Mouse (Mus musculus) megakaryocyte, embryonic 14.5 days (primary cell): ENCODE measurements around the gene Ptgir. TPM values are rescaled to one million over a fixed set of nuclear protein-coding genes. Genes with fewer than 3 reads are reported as not detected.

ENCODE experiments used
- H3K27me3 ChIP-seq: replicated peaks from 2 replicates; pipeline ENCODE3; 2012; ENCODE audit warnings: inconsistent platforms
- H3K36me3 ChIP-seq: replicated peaks from 2 replicates; pipeline ENCODE3; 2012; ENCODE audit warnings: low read length, inconsistent platforms, mixed read lengths
- H3K4me1 ChIP-seq: 2 replicates; pipeline ENCODE4 v1.6.1; 2012; ENCODE audit warnings: inconsistent platforms
- H3K4me3 ChIP-seq: replicated peaks from 2 replicates; pipeline ENCODE3; 2012; ENCODE audit warnings: moderate library complexity, mild to moderate bottlenecking, inconsistent platforms
- H3K9me3 ChIP-seq: 2 replicates; pipeline ENCODE4 v1.6.1; 2012; ENCODE audit warnings: inconsistent platforms
- FLI1 ChIP-seq: IDR thresholded peaks from 2 replicates; pipeline ENCODE4 v1.6.1; 2012; ENCODE audit warnings: low read length, inconsistent platforms, mixed read lengths
- GATA1 ChIP-seq: IDR thresholded peaks from 3 replicates; pipeline ENCODE4 v1.6.1; 2012; ENCODE audit warnings: mixed read lengths, low read length, inconsistent platforms, borderline replicate concordance
- polyA plus RNA-seq: library from polyadenylated mRNA; stranded (reverse); fragments of >175 nt; gene quantifications from 2 replicates; pipeline ENCODE4 v1.2.3, GENCODE M21; 2012; ENCODE audit warnings: low replicate concordance; ENCODE audit not compliant: insufficient read depth

Gene Ptgir
- polyA plus RNA-seq, 1 experiment, result 56.9 TPM

GRCm38 (mm10) chr7:16875310-16875325 lies 31.2 kb upstream of the Ptgir start, which contains the start of gene Dact3:
Dact3 (plus strand) TSS chr7:16875317.
- H3K4me3 ChIP-seq, result peak within 1 kb of the TSS; percentile 95
- H3K36me3 ChIP-seq, result peaks cover 28% of the 10 kb centered on the region
- TF ChIP-seq FLI1, result no peak
- no peak for TF ChIP-seq GATA1
- peaks cover 13% of the 10 kb centered on the region for H3K27me3 ChIP-seq
- peaks cover 43% of the 10 kb centered on the region for H3K4me1 ChIP-seq
- H3K9me3 ChIP-seq, result no peaks in the 10 kb centered on the region

GRCm38 (mm10) chr7:16875326-16875725 lies 31.0 kb upstream of the Ptgir start:
- Histone ChIP-seq H3K4me3 (peak overlapping the region; percentile 95), H3K27me3 (peaks cover 13% of the 10 kb centered on the region), H3K4me1 (peaks cover 45% of the 10 kb centered on the region), H3K36me3 (peaks cover 26% of the 10 kb centered on the region), H3K9me3 (no peaks in the 10 kb centered on the region)
- no peak for TF ChIP-seq GATA1
- TF ChIP-seq FLI1, result no peak

GRCm38 (mm10) chr7:16876006-16876405 lies 30.3 kb upstream of the Ptgir start:
- TF ChIP-seq GATA1 (no peak), FLI1 (no peak)
- Histone ChIP-seq H3K9me3 (no peaks in the 10 kb centered on the region), H3K27me3 (peaks cover 18% of the 10 kb centered on the region), H3K36me3 (peaks cover 19% of the 10 kb centered on the region), H3K4me3 (no peak overlapping the region), H3K4me1 (peaks cover 51% of the 10 kb centered on the region)

GRCm38 (mm10) chr7:16876608-16877007 lies 29.7 kb upstream of the Ptgir start:
- H3K36me3 ChIP-seq, result peaks cover 13% of the 10 kb centered on the region
- no peaks in the 10 kb centered on the region for H3K9me3 ChIP-seq
- H3K27me3 ChIP-seq, result peaks cover 23% of the 10 kb centered on the region
- TF ChIP-seq FLI1 (no peak), GATA1 (no peak)
- H3K4me3 ChIP-seq, result peak overlapping the region; percentile 69
- H3K4me1 ChIP-seq, result peaks cover 51% of the 10 kb centered on the region

- peaks cover 31% of the 10 kb centered on the region for H3K27me3 ChIP-seq
- no peak overlapping the region for H3K4me3 ChIP-seq
- peaks cover 51% of the 10 kb centered on the region for H3K4me1 ChIP-seq
- peaks cover 8% of the 10 kb centered on the region; the same call in 1 of the 2 replicates for H3K9me3 ChIP-seq
- no peak for TF ChIP-seq FLI1
- no peak for TF ChIP-seq GATA1
- H3K36me3 ChIP-seq, result peaks cover 2% of the 10 kb centered on the region
Observed at GRCm38 (mm10) chr7:16877717-16878116, 28.6 kb upstream of the Ptgir start.

- H3K36me3 ChIP-seq, result no peaks in the 10 kb centered on the region
- H3K27me3 ChIP-seq, result peaks cover 50% of the 10 kb centered on the region
- peaks cover 14% of the 10 kb centered on the region for H3K9me3 ChIP-seq
- peaks cover 53% of the 10 kb centered on the region for H3K4me1 ChIP-seq
- TF ChIP-seq GATA1, result no peak
- TF ChIP-seq FLI1, result no peak
- no peak overlapping the region for H3K4me3 ChIP-seq
Observed at GRCm38 (mm10) chr7:16879796-16880547, 26.3 kb upstream of the Ptgir start.

- Histone ChIP-seq H3K36me3 (no peaks in the 10 kb centered on the region), H3K4me1 (peaks cover 51% of the 10 kb centered on the region), H3K27me3 (peaks cover 54% of the 10 kb centered on the region)
Observed at GRCm38 (mm10) chr7:16880615-16881014, 25.7 kb upstream of the Ptgir start.

GRCm38 (mm10) chr7:16883162-16883561 lies 23.1 kb upstream of the Ptgir start:
- H3K4me1 ChIP-seq, result peaks cover 34% of the 10 kb centered on the region
- peaks cover 4% of the 10 kb centered on the region for H3K36me3 ChIP-seq
- peaks cover 72% of the 10 kb centered on the region for H3K27me3 ChIP-seq
- H3K9me3 ChIP-seq, result peaks cover 33% of the 10 kb centered on the region
- no peak for TF ChIP-seq FLI1
- TF ChIP-seq GATA1, result no peak
- H3K4me3 ChIP-seq, result no peak overlapping the region

More at GRCm38 (mm10) chr7:16880615-16881014, 25.7 kb upstream of the Ptgir start:
- Histone ChIP-seq H3K9me3 (peaks cover 20% of the 10 kb centered on the region), H3K4me3 (no peak overlapping the region)
- TF ChIP-seq FLI1 (no peak), GATA1 (no peak)

- Histone ChIP-seq H3K27me3 (peaks cover 77% of the 10 kb centered on the region), H3K9me3 (peaks cover 33% of the 10 kb centered on the region), H3K4me3 (no peak overlapping the region), H3K36me3 (peaks cover 4% of the 10 kb centered on the region), H3K4me1 (peaks cover 38% of the 10 kb centered on the region)
- TF ChIP-seq FLI1, result no peak
- TF ChIP-seq GATA1, result no peak
Observed at GRCm38 (mm10) chr7:16884334-16884733, 22.0 kb upstream of the Ptgir start.

- TF ChIP-seq GATA1 (no peak), FLI1 (no peak)
- peak overlapping the region; percentile 70 for H3K4me3 ChIP-seq
- peaks cover 82% of the 10 kb centered on the region for H3K27me3 ChIP-seq
Observed at GRCm38 (mm10) chr7:16885271-16885776, 21.0 kb upstream of the Ptgir start.

GRCm38 (mm10) chr7:16885905-16886304 lies 20.4 kb upstream of the Ptgir start:
- Histone ChIP-seq H3K27me3 (peaks cover 83% of the 10 kb centered on the region), H3K4me1 (peaks cover 26% of the 10 kb centered on the region), H3K9me3 (peaks cover 37% of the 10 kb centered on the region), H3K4me3 (no peak overlapping the region), H3K36me3 (peaks cover 4% of the 10 kb centered on the region)
- no peak for TF ChIP-seq GATA1

More at GRCm38 (mm10) chr7:16885271-16885776, 21.0 kb upstream of the Ptgir start:
- H3K9me3 ChIP-seq, result peaks cover 37% of the 10 kb centered on the region
- H3K36me3 ChIP-seq, result peaks cover 4% of the 10 kb centered on the region
- peaks cover 28% of the 10 kb centered on the region for H3K4me1 ChIP-seq
